Mouse (Mus musculus): ENCODE data around the gene Bsnd. TPM values are rescaled to one million over a fixed set of nuclear protein-coding genes. Genes with fewer than 3 reads are reported as not detected.

Bsnd gene
- total RNA-seq, 2 experiments from 2014 or later, result not detected

Other genes starting within 250 kb of the Bsnd start
- 10 to 100 TPM; 36.8 to 40.4 TPM for gene Usp24, start 176.1 kb downstream of the Bsnd start, total RNA-seq (2021)
- gene Pcsk9, start 28.0 kb downstream of the Bsnd start, total RNA-seq (2021), result 1 to 10 TPM; 2.7 to 4.3 TPM
- 10 to 100 TPM; 89.9 to 93.5 TPM for gene Dhcr24, start 68.8 kb upstream of the Bsnd start, total RNA-seq (2021)
- gene Lexm, start 125.0 kb upstream of the Bsnd start, total RNA-seq (2021), result not detected
- 1 to 10 TPM; 1.1 to 1.4 TPM for gene Ttc22, start 130.1 kb upstream of the Bsnd start, total RNA-seq (2021)
- 1 to 10 TPM; 6.3 to 7.1 TPM for gene Pars2, start 158.8 kb upstream of the Bsnd start, total RNA-seq (2021)
- 10 to 100 TPM; 40.1 to 41.6 TPM for gene Ttc4, start 186.7 kb upstream of the Bsnd start, total RNA-seq (2021)
- gene Mroh7, start 238.6 kb upstream of the Bsnd start, total RNA-seq (2021), result 1 to 10 TPM; 2.3 to 2.9 TPM
- not detected for gene Fam151a, start 241.6 kb upstream of the Bsnd start, total RNA-seq (2021)